Mouse (Mus musculus): ENCODE measurements around the gene Knstrn. TPM values are rescaled to one million over a fixed set of nuclear protein-coding genes. Genes with fewer than 3 reads are reported as not detected.

The Knstrn gene
- total and polyA plus RNA-seq, 2 experiments from 2014 or later = 19.8 to 39.9 TPM

GRCm38 (mm10) chr2:118903333-118903741, 89.5 kb downstream of the Knstrn start:
- no peak for ATAC-seq (ENCODE audit: insufficient read depth, low read depth)
- no peak for TF ChIP-seq EP300 (IDR thresholded peaks at IDR 0.05; ENCODE audit: low read depth)
- no peak for TF ChIP-seq CTCF (IDR thresholded peaks at IDR 0.05; ENCODE audit: low read depth)
- H3K9me3 ChIP-seq (replicated peaks; ENCODE audit: control insufficient read depth, low read length) = no peaks in the 10 kb centered on the region
- H3K4me1 ChIP-seq (ENCODE audit: control insufficient read depth, insufficient read depth) = peaks cover 24% of the 10 kb centered on the region
- H3K27me3 ChIP-seq (ENCODE audit: control insufficient read depth, insufficient read depth, low read length) = peaks cover 24% of the 10 kb centered on the region
- 11% methylated on average over 10 of the region's 10 CpGs for WGBS
- no peaks in the 10 kb centered on the region for H3K36me3 ChIP-seq (replicated peaks; ENCODE audit: control insufficient read depth, insufficient read depth, low read length)
- peak overlapping the region; percentile 94; the same call in 1 of the 2 replicates for H3K4me3 ChIP-seq (ENCODE audit: low read depth, low read length)
- peak overlapping the region; percentile 100 for H3K4me2 ChIP-seq (ENCODE audit: low read depth, low read length)
- no peak overlapping the region for H3K27ac ChIP-seq (ENCODE audit: low read depth)
- peak; percentile 53 for DNase-seq (ENCODE audit: low spot score)
- H3K9ac ChIP-seq (replicated peaks; ENCODE audit: low read depth, low read length) = no peak overlapping the region

Other genes starting within 250 kb of the Knstrn start
- 37.7 and 46.9 TPM in 2 replicates for gene Bub1b, start 215.8 kb upstream of the Knstrn start, total RNA-seq (2014; rRNA removed; ENCODE audit: low replicate concordance)
- 14.8 and 16.2 TPM in 2 replicates for gene Bub1b, start 215.8 kb upstream of the Knstrn start, polyA plus RNA-seq (2015; fragmentation: Nextera tagmentation; extraction: Ambion mirVana)
- gene Pak6, start 150.7 kb upstream of the Knstrn start, total RNA-seq (2014; rRNA removed; ENCODE audit: low replicate concordance) = 16.8 and 17.0 TPM in 2 replicates
- gene Pak6, start 150.7 kb upstream of the Knstrn start, polyA plus RNA-seq (2015; fragmentation: Nextera tagmentation; extraction: Ambion mirVana) = 7.9 and 9.0 TPM in 2 replicates
- 7.6 and 14.3 TPM in 2 replicates for gene Ankrd63, start 110.0 kb upstream of the Knstrn start, total RNA-seq (2014; rRNA removed; ENCODE audit: low replicate concordance)
- gene Ankrd63, start 110.0 kb upstream of the Knstrn start, polyA plus RNA-seq (2015; fragmentation: Nextera tagmentation; extraction: Ambion mirVana) = 1.6 and 2.0 TPM in 2 replicates
- gene Plcb2, start 85.6 kb upstream of the Knstrn start, total RNA-seq (2014; rRNA removed; ENCODE audit: low replicate concordance) = 1.6 and 7.6 TPM in 2 replicates
- gene Plcb2, start 85.6 kb upstream of the Knstrn start, polyA plus RNA-seq (2015; fragmentation: Nextera tagmentation; extraction: Ambion mirVana) = 2.0 and 2.6 TPM in 2 replicates
- 39.4 and 44.2 TPM in 2 replicates for gene Inafm2, start 68.2 kb upstream of the Knstrn start, total RNA-seq (2014; rRNA removed; ENCODE audit: low replicate concordance)
- 39.9 and 48.4 TPM in 2 replicates for gene Inafm2, start 68.2 kb upstream of the Knstrn start, polyA plus RNA-seq (2015; fragmentation: Nextera tagmentation; extraction: Ambion mirVana)
- 5.7 and 6.8 TPM in 2 replicates for gene Ccdc9b, start 51.3 kb upstream of the Knstrn start, total RNA-seq (2014; rRNA removed; ENCODE audit: low replicate concordance)
- gene Ccdc9b, start 51.3 kb upstream of the Knstrn start, polyA plus RNA-seq (2015; fragmentation: Nextera tagmentation; extraction: Ambion mirVana) = 3.3 and 3.4 TPM in 2 replicates
- not detected in 2 replicates for gene Phgr1, start 41.2 kb upstream of the Knstrn start, total RNA-seq (2014; rRNA removed; ENCODE audit: low replicate concordance)
- gene Phgr1, start 41.2 kb upstream of the Knstrn start, polyA plus RNA-seq (2015; fragmentation: Nextera tagmentation; extraction: Ambion mirVana) = not detected in 2 replicates
- 0.19 and 0.38 TPM in 2 replicates for gene Disp2, start 34.3 kb upstream of the Knstrn start, total RNA-seq (2014; rRNA removed; ENCODE audit: low replicate concordance)
- gene Disp2, start 34.3 kb upstream of the Knstrn start, polyA plus RNA-seq (2015; fragmentation: Nextera tagmentation; extraction: Ambion mirVana) = 0.03 and 0.07 TPM in 2 replicates
- gene Ivd, start 48.0 kb downstream of the Knstrn start, total RNA-seq (2014; rRNA removed; ENCODE audit: low replicate concordance) = 154 and 163 TPM in 2 replicates
- gene Ivd, start 48.0 kb downstream of the Knstrn start, polyA plus RNA-seq (2015; fragmentation: Nextera tagmentation; extraction: Ambion mirVana) = 84.2 and 92.2 TPM in 2 replicates
- 9.4 and 11.7 TPM in 2 replicates for gene Bahd1, start 86.4 kb downstream of the Knstrn start, total RNA-seq (2014; rRNA removed; ENCODE audit: low replicate concordance)
- 1.6 and 1.9 TPM in 2 replicates for gene Bahd1, start 86.4 kb downstream of the Knstrn start, polyA plus RNA-seq (2015; fragmentation: Nextera tagmentation; extraction: Ambion mirVana)
- 10.8 and 15.3 TPM in 2 replicates for gene Chst14, start 112.5 kb downstream of the Knstrn start, total RNA-seq (2014; rRNA removed; ENCODE audit: low replicate concordance)
- gene Chst14, start 112.5 kb downstream of the Knstrn start, polyA plus RNA-seq (2015; fragmentation: Nextera tagmentation; extraction: Ambion mirVana) = 12.8 and 14.3 TPM in 2 replicates
- gene Ccdc32, start 215.4 kb downstream of the Knstrn start, total RNA-seq (2014; rRNA removed; ENCODE audit: low replicate concordance) = 14.7 and 19.1 TPM in 2 replicates
- gene Ccdc32, start 215.4 kb downstream of the Knstrn start, polyA plus RNA-seq (2015; fragmentation: Nextera tagmentation; extraction: Ambion mirVana) = 20.7 and 21.1 TPM in 2 replicates
- 8.8 and 14.3 TPM in 2 replicates for gene Rpusd2, start 220.8 kb downstream of the Knstrn start, total RNA-seq (2014; rRNA removed; ENCODE audit: low replicate concordance)
- 2.6 and 3.3 TPM in 2 replicates for gene Rpusd2, start 220.8 kb downstream of the Knstrn start, polyA plus RNA-seq (2015; fragmentation: Nextera tagmentation; extraction: Ambion mirVana)
- 9.1 and 50.5 TPM in 2 replicates for gene Knl1, start 233.1 kb downstream of the Knstrn start, total RNA-seq (2014; rRNA removed; ENCODE audit: low replicate concordance)
- 12.6 and 14.5 TPM in 2 replicates for gene Knl1, start 233.1 kb downstream of the Knstrn start, polyA plus RNA-seq (2015; fragmentation: Nextera tagmentation; extraction: Ambion mirVana)